Mouse (Mus musculus) embryonic facial prominence, embryonic 13.5 days (tissue): ENCODE measurements around the gene Vmn1r198. TPM values are rescaled to one million over a fixed set of nuclear protein-coding genes. Genes with fewer than 3 reads are reported as not detected.

Experiments
- ATAC-seq: fragments of 200-750 bp; cut with Nextera tagmentation; 2 replicates; pipeline ENCODE4 v1.8.0; 2017; ENCODE audit warnings: low read depth; ENCODE audit not compliant: insufficient number of reproducible peaks, insufficient read depth, low FRiP score, low TSS enrichment
- H3K27ac ChIP-seq: fragments of 300-500 bp; sonication (generic); 2 replicates; pipeline ENCODE4 v1.5.1; 2015; ENCODE audit warnings: moderate library complexity, mild to moderate bottlenecking, inconsistent platforms
- H3K27me3 ChIP-seq: fragments of 300-500 bp; sonication (generic); 2 replicates; pipeline ENCODE4 v1.6.1; 2015; ENCODE audit warnings: mild to moderate bottlenecking, inconsistent platforms
- H3K36me3 ChIP-seq: fragments of 300-500 bp; sonication (generic); 2 replicates; pipeline ENCODE4 v1.6.1; 2015; ENCODE audit warnings: mild to moderate bottlenecking, inconsistent platforms
- H3K4me1 ChIP-seq: fragments of 300-500 bp; sonication (generic); 2 replicates; pipeline ENCODE4 v1.6.1; 2015; ENCODE audit warnings: inconsistent platforms
- H3K4me2 ChIP-seq: fragments of 300-500 bp; sonication (generic); 2 replicates; pipeline ENCODE4 v1.6.1; 2015; ENCODE audit warnings: moderate library complexity, mild to moderate bottlenecking, inconsistent platforms
- H3K4me3 ChIP-seq: fragments of 300-500 bp; sonication (generic); 2 replicates; pipeline ENCODE4 v1.5.1; 2015; ENCODE audit warnings: mild to moderate bottlenecking, inconsistent platforms
- H3K9ac ChIP-seq: fragments of 300-500 bp; sonication (generic); 2 replicates; pipeline ENCODE4 v1.6.1; 2015; ENCODE audit warnings: mild to moderate bottlenecking, inconsistent platforms
- H3K9me3 ChIP-seq: fragments of 300-500 bp; sonication (generic); 2 replicates; pipeline ENCODE4 v1.6.1; 2016; ENCODE audit warnings: inconsistent platforms
- WGBS: fragments of 180-500 bp; shearing (Covaris S2); methylation state at CpG from one replicate; pipeline ENCODE4 v1.1.7; 2015; ENCODE audit warnings: mixed read lengths; 5-methylcytosine and 5-hydroxymethylcytosine counted together
- polyA plus RNA-seq: library from polyadenylated mRNA; unstranded; fragments of >200 nt; fragmentation: Nextera tagmentation; extraction: Ambion mirVana; gene quantifications from 2 replicates; pipeline ENCODE4 v1.2.1, GENCODE M21; 2015

Vmn1r198 gene
- polyA plus RNA-seq, 1 experiment from 2014 or later: not detected

GRCm38 (mm10) chr13:22390073-22390472 lies 39.9 kb downstream of the Vmn1r198 start, which contains the start of gene Vmn1r200:
TSS of gene Vmn1r200 (plus strand) at chr13:22390373.
- WGBS: 33% methylated on average over 3 of the region's 3 CpGs

GRCm38 (mm10) chr13:22402978-22403377 lies 52.8 kb downstream of the Vmn1r198 start:
- no peak for ATAC-seq
- Histone ChIP-seq H3K27me3 (no peaks in the 10 kb centered on the region), H3K36me3 (no peaks in the 10 kb centered on the region), H3K4me3 (no peak overlapping the region), H3K9me3 (peaks cover 16% of the 10 kb centered on the region), H3K4me1 (no peaks in the 10 kb centered on the region), H3K9ac (no peak overlapping the region), H3K4me2 (no peak overlapping the region), H3K27ac (no peak overlapping the region)
- 33% methylated on average over 1 of the region's 1 CpGs for WGBS

More at GRCm38 (mm10) chr13:22390073-22390472, 39.9 kb downstream of the Vmn1r198 start, which contains the start of gene Vmn1r200:
- H3K4me2 ChIP-seq: no peak within 1 kb of the TSS
- H3K4me3 ChIP-seq: no peak within 1 kb of the TSS
- no peaks in the 10 kb centered on the region for H3K27me3 ChIP-seq
- H3K9me3 ChIP-seq: no peaks in the 10 kb centered on the region
- no peak for ATAC-seq
- no peaks in the 10 kb centered on the region for H3K36me3 ChIP-seq
- H3K4me1 ChIP-seq: no peaks in the 10 kb centered on the region
- H3K27ac ChIP-seq: no peak within 1 kb of the TSS
- no peak within 1 kb of the TSS for H3K9ac ChIP-seq

Other genes with a start within 250 kb of the Vmn1r198 start
- not detected in 2 replicates for gene Vmn1r189, start 244.5 kb upstream of the Vmn1r198 start, polyA plus RNA-seq
- not detected in 2 replicates for gene Vmn1r191, start 166.4 kb upstream of the Vmn1r198 start, polyA plus RNA-seq
- gene Vmn1r192, start 159.2 kb upstream of the Vmn1r198 start, polyA plus RNA-seq: not detected in 2 replicates
- not detected in 2 replicates for gene Vmn1r193, start 127.2 kb upstream of the Vmn1r198 start, polyA plus RNA-seq
- gene Vmn1r194, start 106.1 kb upstream of the Vmn1r198 start, polyA plus RNA-seq: not detected in 2 replicates
- gene Vmn1r195, start 79.8 kb upstream of the Vmn1r198 start, polyA plus RNA-seq: not detected in 2 replicates
- not detected in 2 replicates for gene Vmn1r196, start 60.4 kb upstream of the Vmn1r198 start, polyA plus RNA-seq
- gene Vmn1r197, start 25.8 kb upstream of the Vmn1r198 start, polyA plus RNA-seq: not detected in 2 replicates
- not detected in 2 replicates for gene Vmn1r199, start 29.5 kb downstream of the Vmn1r198 start, polyA plus RNA-seq
- gene Vmn1r200, start 40.0 kb downstream of the Vmn1r198 start, polyA plus RNA-seq: not detected in 2 replicates
- not detected in 2 replicates for gene Vmn1r201, start 121.6 kb downstream of the Vmn1r198 start, polyA plus RNA-seq
- not detected in 2 replicates for gene Vmn1r202, start 155.0 kb downstream of the Vmn1r198 start, polyA plus RNA-seq
- not detected in 2 replicates for gene Vmn1r203, start 167.8 kb downstream of the Vmn1r198 start, polyA plus RNA-seq
- not detected in 2 replicates for gene Vmn1r204, start 202.8 kb downstream of the Vmn1r198 start, polyA plus RNA-seq
- gene Vmn1r205, start 242.6 kb downstream of the Vmn1r198 start, polyA plus RNA-seq: not detected in 2 replicates